Mouse (Mus musculus): ENCODE measurements around the gene Gapt. TPM values are rescaled to one million over a fixed set of nuclear protein-coding genes. Genes with fewer than 3 reads are reported as not detected.

Gene Gapt
- not detected in 2 replicates for polyA plus RNA-seq (2015; fragmentation: Nextera tagmentation; extraction: Ambion mirVana)

DNA sequence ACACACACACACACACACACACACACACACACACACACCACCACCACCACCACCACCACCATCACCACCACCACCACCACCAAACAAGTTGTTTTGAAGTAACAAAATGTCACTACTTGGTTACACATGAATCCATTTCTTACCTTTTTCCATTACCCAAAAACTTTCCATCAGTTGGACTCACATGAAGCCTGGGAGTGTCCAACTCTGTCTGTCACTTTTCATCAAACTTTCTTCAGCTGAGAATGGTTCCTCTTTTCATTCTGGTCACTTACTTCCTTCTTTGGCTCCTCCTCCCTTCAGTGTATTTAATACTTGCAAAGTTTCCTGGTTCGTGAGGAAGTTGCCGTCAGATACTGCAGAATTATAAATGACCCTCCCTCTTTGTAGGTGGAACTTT is at the start of gene Gapt:
Gene Gapt, minus strand, starts transcription at position 259 of the 400 bp plus-strand sequence.

GRCm38 (mm10) chr13:110394291-110395178 is 37.5 kb upstream of the Gapt start, which contains the start of gene Plk2:
Plk2 (plus strand) TSS chr13:110395046.

Other genes starting within 250 kb of the Gapt start
- gene Rab3c, start 76.2 kb downstream of the Gapt start, polyA plus RNA-seq (2015; fragmentation: Nextera tagmentation; extraction: Ambion mirVana) = 131 and 138 TPM in 2 replicates
- gene Plk2, start 37.8 kb upstream of the Gapt start, polyA plus RNA-seq (2015; fragmentation: Nextera tagmentation; extraction: Ambion mirVana) = 69.1 and 72.7 TPM in 2 replicates